In the genomic region with DNA sequence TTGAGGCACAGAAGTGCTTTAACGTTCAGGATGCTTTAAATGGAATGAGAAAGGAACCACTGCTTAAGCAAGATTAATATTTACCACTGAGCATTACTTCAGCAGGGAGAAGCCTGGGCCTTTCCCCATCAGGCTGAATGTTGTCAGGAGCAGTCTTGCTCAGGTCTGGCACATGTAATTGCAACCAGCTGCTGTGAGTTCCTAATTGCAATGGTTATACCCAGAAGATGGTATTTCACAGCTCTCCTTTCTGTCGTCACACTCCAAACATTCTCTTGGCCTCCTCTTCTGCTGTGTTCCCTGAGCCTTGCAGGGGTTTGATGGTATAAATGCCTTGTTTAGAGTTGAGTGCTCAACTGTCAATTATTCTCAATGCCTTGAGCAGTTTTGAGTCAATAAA, we compare ENCODE assay signal across 20 mouse cellular contexts.
A peak's percentile ranks its signal among the peaks of the same experiment; 100 is the strongest.
DNase-seq lines count a peak whose midpoint lies in the region; ATAC-seq and TF ChIP-seq lines count a peak whose summit lies in the region.
"Had no signal": no experiment of that assay in that cellular context is flagged by ENCODE, and none has a peak within 500 bp of the region (broad histone marks: within the 10 kb centered on the region; RNA-seq: fewer than 3 reads in every experiment).

No protein-coding gene starts in this region.

- H3K9ac ChIP-seq in forebrain, embryonic 14.5 days (ENCODE audit: low read length): no peak overlapping the region
- no peak overlapping the region for H3K9ac ChIP-seq in forebrain, embryonic 11.5 days (ENCODE audit: low read length)
- H3K9ac ChIP-seq in intestine, embryonic 14.5 days (ENCODE audit: low read length): no peak overlapping the region
- no peak overlapping the region for H3K9ac ChIP-seq in intestine, postnatal 0 days (ENCODE audit: low read depth, low read length)
- no peak overlapping the region for H3K9ac ChIP-seq in midbrain, embryonic 13.5 days (replicated peaks)
- no peak overlapping the region for H3K9ac ChIP-seq in kidney, embryonic 14.5 days (ENCODE audit: low read depth, low read length)
- H3K9ac ChIP-seq in liver, embryonic 12.5 days: no peak overlapping the region
- H3K9ac ChIP-seq: hindbrain, embryonic 15.5 days; liver, postnatal 0 days; midbrain, embryonic 12.5 days had no signal

- WGBS in forebrain, embryonic 14.5 days: 80% methylated on average over 2 of the region's 2 CpGs
- WGBS in forebrain, embryonic 11.5 days: 69% methylated on average over 2 of the region's 2 CpGs
- 48% methylated on average over 2 of the region's 2 CpGs for WGBS in intestine, embryonic 14.5 days
- 67% methylated on average over 2 of the region's 2 CpGs for WGBS in intestine, postnatal 0 days
- 82% methylated on average over 2 of the region's 2 CpGs for WGBS in midbrain, embryonic 13.5 days
- WGBS in kidney, embryonic 14.5 days: 73% methylated on average over 2 of the region's 2 CpGs
- WGBS in liver, embryonic 12.5 days (ENCODE audit: insufficient replicate concordance): 61% methylated on average over 2 of the region's 2 CpGs

- no peaks in the 10 kb centered on the region for H3K4me1 ChIP-seq in forebrain, embryonic 14.5 days (ENCODE audit: control insufficient read depth, insufficient read depth, low read length)
- no peaks in the 10 kb centered on the region for H3K4me1 ChIP-seq in forebrain, embryonic 11.5 days (replicated peaks; ENCODE audit: control insufficient read depth, insufficient read depth, low read length)
- H3K4me1 ChIP-seq in intestine, embryonic 14.5 days (replicated peaks; ENCODE audit: control insufficient read depth, insufficient read depth, low read length): no peaks in the 10 kb centered on the region
- H3K4me1 ChIP-seq in intestine, postnatal 0 days (replicated peaks; ENCODE audit: control insufficient read depth, insufficient read depth, low read length): no peaks in the 10 kb centered on the region
- no peaks in the 10 kb centered on the region for H3K4me1 ChIP-seq in midbrain, embryonic 13.5 days (replicated peaks)
- H3K4me1 ChIP-seq in kidney, embryonic 14.5 days (ENCODE audit: control insufficient read depth, insufficient read depth, low read length): no peaks in the 10 kb centered on the region
- H3K4me1 ChIP-seq in liver, embryonic 12.5 days: no peaks in the 10 kb centered on the region
- H3K4me1 ChIP-seq: hindbrain, embryonic 15.5 days; midbrain, embryonic 12.5 days had no signal

- no peak for TF ChIP-seq CTCF in intestine, postnatal 0 days (IDR thresholded peaks at IDR 0.05; ENCODE audit: low read depth)

- no peak overlapping the region for H3K27ac ChIP-seq in forebrain, embryonic 14.5 days (ENCODE audit: low read depth, low read length)
- no peak overlapping the region for H3K27ac ChIP-seq in forebrain, embryonic 11.5 days (ENCODE audit: low read depth, low read length)
- no peak overlapping the region for H3K27ac ChIP-seq in intestine, embryonic 14.5 days (ENCODE audit: low read depth)
- H3K27ac ChIP-seq in intestine, postnatal 0 days (ENCODE audit: low read depth, low read length): no peak overlapping the region
- no peak overlapping the region for H3K27ac ChIP-seq in midbrain, embryonic 13.5 days
- no peak overlapping the region for H3K27ac ChIP-seq in kidney, embryonic 14.5 days (ENCODE audit: low read depth, low read length)
- H3K27ac ChIP-seq in liver, embryonic 12.5 days: no peak overlapping the region
- H3K27ac ChIP-seq: hindbrain, embryonic 15.5 days; kidney, postnatal 0 days; midbrain, embryonic 12.5 days; stomach, postnatal 0 days had no signal

- no peaks in the 10 kb centered on the region for H3K27me3 ChIP-seq in forebrain, embryonic 14.5 days (replicated peaks; ENCODE audit: control insufficient read depth, insufficient read depth, low read length)
- H3K27me3 ChIP-seq in forebrain, embryonic 11.5 days (ENCODE audit: control insufficient read depth, insufficient read depth, low read length): no peaks in the 10 kb centered on the region
- 0 out of 2 replicates have a peak, but pooled peaks cover 2% of the 10 kb centered on the region for H3K27me3 ChIP-seq in intestine, embryonic 14.5 days (replicated peaks; ENCODE audit: control insufficient read depth, insufficient read depth, low read length)
- H3K27me3 ChIP-seq in intestine, postnatal 0 days (replicated peaks; ENCODE audit: control insufficient read depth, insufficient read depth, low read length): no peaks in the 10 kb centered on the region
- H3K27me3 ChIP-seq in midbrain, embryonic 13.5 days: no peaks in the 10 kb centered on the region
- H3K27me3 ChIP-seq in kidney, embryonic 14.5 days (ENCODE audit: control insufficient read depth, insufficient read depth, low read length): no peaks in the 10 kb centered on the region
- H3K27me3 ChIP-seq in liver, embryonic 12.5 days (replicated peaks): no peaks in the 10 kb centered on the region; the same call in 1 of the 2 replicates
- H3K27me3 ChIP-seq: hindbrain, embryonic 15.5 days; midbrain, embryonic 12.5 days had no signal

- no peak for ATAC-seq in forebrain, embryonic 14.5 days
- no peak for ATAC-seq in forebrain, embryonic 11.5 days (replicated peaks; ENCODE audit: low FRiP score)
- ATAC-seq in intestine, embryonic 14.5 days (replicated peaks; ENCODE audit: low FRiP score, low TSS enrichment, low read depth): no peak
- ATAC-seq in intestine, postnatal 0 days: no peak
- no peak for ATAC-seq in midbrain, embryonic 13.5 days
- no peak for ATAC-seq in kidney, embryonic 14.5 days (ENCODE audit: low FRiP score, low TSS enrichment)
- no peak for ATAC-seq in liver, embryonic 12.5 days
- ATAC-seq: liver, postnatal 0 days; lung, postnatal 0 days had no signal

- DNase-seq in forebrain, embryonic 14.5 days (ENCODE audit: low spot score): peak; percentile 14
- no peak for DNase-seq in forebrain, embryonic 11.5 days (ENCODE audit: low spot score)
- peak; percentile 18 for DNase-seq in intestine, embryonic 14.5 days (ENCODE audit: low spot score)
- DNase-seq in hindlimb bud, embryonic 11.5 days (ENCODE audit: extremely low spot score, low read depth, low spot score): peak; percentile 18
- DNase-seq: adrenal gland, postnatal 10 days; cerebellum, adult 9-10 months; gastrocnemius, postnatal 14 days; heart, postnatal 4 days; kidney, adult 11 months; left cerebral cortex, postnatal 4 days; liver, postnatal 0 days had no signal

- H3K4me3 ChIP-seq in forebrain, embryonic 14.5 days (ENCODE audit: low read depth, low read length): no peak overlapping the region
- H3K4me3 ChIP-seq in forebrain, embryonic 11.5 days (ENCODE audit: low read depth, low read length): no peak overlapping the region
- H3K4me3 ChIP-seq in intestine, embryonic 14.5 days (ENCODE audit: low read depth, low read length): no peak overlapping the region
- no peak overlapping the region for H3K4me3 ChIP-seq in intestine, postnatal 0 days (ENCODE audit: low read depth, low read length)
- no peak overlapping the region for H3K4me3 ChIP-seq in midbrain, embryonic 13.5 days (replicated peaks)
- no peak overlapping the region for H3K4me3 ChIP-seq in kidney, embryonic 14.5 days (ENCODE audit: low read length)
- no peak overlapping the region for H3K4me3 ChIP-seq in liver, embryonic 12.5 days
- H3K4me3 ChIP-seq: hindbrain, embryonic 15.5 days; midbrain, embryonic 12.5 days had no signal

- H3K36me3 ChIP-seq in forebrain, embryonic 14.5 days (ENCODE audit: control insufficient read depth, insufficient read depth, low read length): no peaks in the 10 kb centered on the region
- H3K36me3 ChIP-seq in forebrain, embryonic 11.5 days (ENCODE audit: control insufficient read depth, insufficient read depth, low read length): no peaks in the 10 kb centered on the region
- no peaks in the 10 kb centered on the region for H3K36me3 ChIP-seq in intestine, embryonic 14.5 days (ENCODE audit: control insufficient read depth, insufficient read depth, low read length)
- no peaks in the 10 kb centered on the region for H3K36me3 ChIP-seq in intestine, postnatal 0 days (ENCODE audit: control insufficient read depth, insufficient read depth)
- no peaks in the 10 kb centered on the region for H3K36me3 ChIP-seq in midbrain, embryonic 13.5 days
- no peaks in the 10 kb centered on the region for H3K36me3 ChIP-seq in kidney, embryonic 14.5 days (ENCODE audit: control insufficient read depth, insufficient read depth, low read length)
- no peaks in the 10 kb centered on the region for H3K36me3 ChIP-seq in liver, embryonic 12.5 days
- H3K36me3 ChIP-seq: hindbrain, embryonic 15.5 days; midbrain, embryonic 12.5 days had no signal

- no peaks in the 10 kb centered on the region for H3K9me3 ChIP-seq in forebrain, embryonic 14.5 days (replicated peaks; ENCODE audit: control insufficient read depth, low read length)
- no peaks in the 10 kb centered on the region for H3K9me3 ChIP-seq in forebrain, embryonic 11.5 days (ENCODE audit: control insufficient read depth, low read length)
- H3K9me3 ChIP-seq in intestine, embryonic 14.5 days (ENCODE audit: control insufficient read depth, low read length): no peaks in the 10 kb centered on the region
- no peaks in the 10 kb centered on the region for H3K9me3 ChIP-seq in intestine, postnatal 0 days (ENCODE audit: control insufficient read depth)
- H3K9me3 ChIP-seq in midbrain, embryonic 13.5 days: no peaks in the 10 kb centered on the region
- no peaks in the 10 kb centered on the region for H3K9me3 ChIP-seq in kidney, embryonic 14.5 days (ENCODE audit: control insufficient read depth, low read length)
- no peaks in the 10 kb centered on the region for H3K9me3 ChIP-seq in liver, embryonic 12.5 days (replicated peaks)
- H3K9me3 ChIP-seq: hindbrain, embryonic 15.5 days; midbrain, embryonic 12.5 days had no signal

- H3K4me2 ChIP-seq in forebrain, embryonic 14.5 days (ENCODE audit: low read length): no peak overlapping the region
- H3K4me2 ChIP-seq in forebrain, embryonic 11.5 days (ENCODE audit: low read depth, low read length, severe bottlenecking): no peak overlapping the region
- no peak overlapping the region for H3K4me2 ChIP-seq in intestine, embryonic 14.5 days (ENCODE audit: low read length)
- H3K4me2 ChIP-seq in intestine, postnatal 0 days (replicated peaks; ENCODE audit: low read depth): no peak overlapping the region
- H3K4me2 ChIP-seq in midbrain, embryonic 13.5 days (replicated peaks): no peak overlapping the region
- H3K4me2 ChIP-seq in kidney, embryonic 14.5 days (replicated peaks; ENCODE audit: low read depth, low read length): no peak overlapping the region
- no peak overlapping the region for H3K4me2 ChIP-seq in liver, embryonic 12.5 days
- H3K4me2 ChIP-seq: hindbrain, embryonic 15.5 days; midbrain, embryonic 12.5 days had no signal
